Mouse (Mus musculus) mature B cell (primary cell): Measurements from ENCODE around the gene Ppfia4.
"Not testable (repeated sequence)": the region's sequence is repeated elsewhere in the genome, so short reads cannot be mapped to it uniquely, and the experiment has no call there.

ENCODE experiments used
- in situ Hi-C: fragments of 300-500 bp; cut with MboI; formaldehyde crosslinking; loops from 2 replicates; pipeline ENCODE4 v1.14.3; 2019

The Ppfia4 gene

DNA sequence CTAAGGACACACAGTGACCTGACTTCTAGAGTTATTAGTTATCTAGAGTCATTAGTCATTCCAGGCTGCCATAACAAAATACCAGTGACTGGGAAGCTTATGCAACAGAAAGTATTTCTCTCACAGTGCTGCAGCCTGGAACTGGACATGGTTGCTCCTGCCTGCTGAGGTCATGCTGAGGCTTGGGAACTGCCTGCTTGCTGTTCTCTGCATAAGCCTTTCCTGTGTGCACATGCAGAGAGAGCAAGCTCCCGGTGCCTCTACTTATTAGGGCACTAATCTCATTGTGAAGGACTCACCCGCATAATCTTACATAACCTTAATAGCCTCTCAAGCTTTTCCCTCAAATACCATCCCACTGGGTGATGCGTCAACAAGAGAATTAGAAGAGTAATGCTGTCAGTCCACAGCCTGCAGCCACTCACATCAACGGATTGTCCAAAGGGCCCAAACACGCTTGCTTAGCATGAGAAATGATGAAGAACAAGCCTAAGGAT is 59.9 kb downstream of the Ppfia4 start:
- in situ Hi-C loops, result no loop called here

- in situ Hi-C loops, result no loop called here
Measured at GRCm38 (mm10) chr1:134270026-134270425, 62.7 kb downstream of the Ppfia4 start.

- in situ Hi-C loops, result no loop called here
Measured at GRCm38 (mm10) chr1:134265797-134266196, 66.9 kb downstream of the Ppfia4 start.

DNA sequence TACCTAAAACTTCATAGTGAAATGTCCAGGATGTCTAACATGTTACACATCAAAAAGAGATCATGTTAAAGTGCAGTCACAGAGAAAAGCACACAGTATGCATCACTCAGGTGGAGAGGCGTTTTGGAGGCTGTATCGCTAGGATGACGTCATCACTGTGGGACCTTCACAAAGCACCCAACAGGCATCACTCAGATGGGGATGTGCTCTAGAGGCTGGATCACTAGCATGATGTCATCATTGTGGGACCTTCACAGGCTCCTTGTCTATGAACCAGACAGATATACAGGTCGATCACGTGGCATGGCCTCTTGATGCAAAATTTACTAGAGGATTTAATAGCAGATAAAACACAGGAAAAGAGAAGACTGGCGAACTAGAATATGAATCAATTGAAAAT is 68.4 kb downstream of the Ppfia4 start:
- in situ Hi-C loops, result no loop called here

GRCm38 (mm10) chr1:134249681-134250080 is 83.0 kb downstream of the Ppfia4 start:
- in situ Hi-C loops, result not testable (repeated sequence)
